Mouse (Mus musculus) MEL (cell line): ENCODE measurements around the gene Hes1. TPM values are rescaled to one million over a fixed set of nuclear protein-coding genes. Genes with fewer than 3 reads are reported as not detected.

Experiments
- DNase-seq: peaks from one replicate; pipeline ENCODE4 v3.0.0; 2011; ENCODE audit warnings: low read depth, low spot score
- H3K27ac ChIP-seq: 2 replicates; pipeline ENCODE4 v1.5.1; 2012; ENCODE audit warnings: low read depth, mild to moderate bottlenecking, control low read depth, low read length, moderate library complexity; ENCODE audit not compliant: control insufficient read depth
- H3K27me3 ChIP-seq, 2 experiments: fragments of 150-350 bp in 1 of 2; sonication (generic) in 1 of 2; 2 replicates each; pipeline ENCODE4 v1.6.1; 2012; ENCODE audit warnings: low read length in 2 of 2, mild to moderate bottlenecking in 2 of 2, improper control_type of control experiment in 1 of 2, moderate library complexity in 1 of 2; ENCODE audit not compliant: insufficient read depth in 2 of 2, control insufficient read depth in 1 of 2
- H3K36me3 ChIP-seq, 2 experiments: 2 replicates each; pipeline ENCODE4 v1.6.1; 2012 to 2014; ENCODE audit warnings: low read length in 2 of 2, improper control_type of control experiment in 1 of 2, inconsistent platforms in 1 of 2, mild to moderate bottlenecking in 1 of 2; ENCODE audit not compliant: insufficient read depth in 2 of 2, control insufficient read depth in 1 of 2
- H3K4me1 ChIP-seq, 2 experiments: fragments of 150-350 bp in 1 of 2; sonication (generic) in 1 of 2; 2 replicates each; pipeline ENCODE4 v1.6.1; 2012; ENCODE audit warnings: low read length in 2 of 2, improper control_type of control experiment in 1 of 2, mild to moderate bottlenecking in 1 of 2; ENCODE audit not compliant: insufficient read depth in 2 of 2, control insufficient read depth in 1 of 2
- H3K4me3 ChIP-seq, 2 experiments: fragments of 150-350 bp in 1 of 2; sonication (generic) in 1 of 2; 2 replicates each; pipeline ENCODE4 v1.5.1; 2012; ENCODE audit warnings: low read depth in 2 of 2, low read length in 2 of 2, mild to moderate bottlenecking in 2 of 2, moderate library complexity in 2 of 2, control low read depth in 1 of 2, improper control_type of control experiment in 1 of 2; ENCODE audit not compliant: control insufficient read depth in 1 of 2, insufficient read depth in 1 of 2
- H3K79me2 ChIP-seq: 2 replicates; pipeline ENCODE4 v1.6.1; 2012; ENCODE audit warnings: mild to moderate bottlenecking, low read length, moderate library complexity; ENCODE audit not compliant: control insufficient read depth, poor library complexity, insufficient read depth
- H3K9ac ChIP-seq: 2 replicates; pipeline ENCODE4 v1.6.1; 2012; ENCODE audit warnings: low read depth, mild to moderate bottlenecking, control low read depth, low read length, moderate library complexity; ENCODE audit not compliant: control insufficient read depth, poor library complexity, severe bottlenecking
- H3K9me3 ChIP-seq: fragments of 150-350 bp; sonication (generic); replicated peaks from 2 replicates; pipeline ENCODE4 v1.6.1; 2012; ENCODE audit warnings: mild to moderate bottlenecking, low read length, improper control_type of control experiment, moderate library complexity; ENCODE audit not compliant: insufficient read depth
- CHD1 ChIP-seq: IDR thresholded peaks from 2 replicates; pipeline ENCODE4 v1.6.1; 2012; ENCODE audit warnings: low read depth, mild to moderate bottlenecking, inconsistent platforms, low read length, improper control_type of control experiment
- CHD2 ChIP-seq: IDR thresholded peaks from 2 replicates; pipeline ENCODE4 v1.6.1; 2011; ENCODE audit warnings: low read length, improper control_type of control experiment
- CTCF ChIP-seq, 3 experiments: IDR thresholded peaks in 2 of 3; conservative IDR thresholded peaks in 1 of 3; 2 replicates each; pipeline ENCODE4 v1.5.1; 2011 to 2012; ENCODE audit warnings: low read length in 3 of 3, low read depth in 2 of 3, mild to moderate bottlenecking in 2 of 3, improper control_type of control experiment in 1 of 3, inconsistent platforms in 1 of 3, mixed read lengths in 1 of 3, moderate library complexity in 1 of 3; ENCODE audit not compliant: control insufficient read depth in 1 of 3, insufficient read depth in 1 of 3, poor library complexity in 1 of 3, severe bottlenecking in 1 of 3
- ELF1 ChIP-seq: IDR thresholded peaks from 2 replicates; pipeline ENCODE4 v1.6.1; 2014; ENCODE audit warnings: low read depth, mild to moderate bottlenecking, inconsistent platforms, low read length, improper control_type of control experiment, moderate library complexity
- EP300 ChIP-seq, 2 experiments: IDR thresholded peaks; 2 replicates each; pipeline ENCODE4 v1.6.1; 2011; ENCODE audit warnings: improper control_type of control experiment in 2 of 2, low read length in 2 of 2, low read depth in 1 of 2, mild to moderate bottlenecking in 1 of 2
- ETS1 ChIP-seq: IDR thresholded peaks from 2 replicates; pipeline ENCODE4 v1.6.1; 2012; ENCODE audit warnings: low read depth, mild to moderate bottlenecking, inconsistent platforms, low read length, improper control_type of control experiment, moderate library complexity
- GABPA ChIP-seq: IDR thresholded peaks from 2 replicates; pipeline ENCODE4 v1.6.1; 2012; ENCODE audit warnings: low read depth, mild to moderate bottlenecking, inconsistent platforms, low read length, improper control_type of control experiment, moderate library complexity
- GATA1 ChIP-seq: IDR thresholded peaks from 2 replicates; pipeline ENCODE4 v1.6.1; 2011; ENCODE audit warnings: low read depth, low read length, improper control_type of control experiment
- HCFC1 ChIP-seq: IDR thresholded peaks from 2 replicates; pipeline ENCODE4 v1.6.1; 2012; ENCODE audit warnings: low read depth, mild to moderate bottlenecking, inconsistent platforms, low read length, improper control_type of control experiment, moderate library complexity
- MAZ ChIP-seq: IDR thresholded peaks from 2 replicates; pipeline ENCODE4 v1.6.1; 2012; ENCODE audit warnings: low read depth, mild to moderate bottlenecking, inconsistent platforms, low read length, improper control_type of control experiment
- MEF2A ChIP-seq: IDR thresholded peaks from 2 replicates; pipeline ENCODE4 v1.6.1; 2014; ENCODE audit warnings: low read depth, mild to moderate bottlenecking, inconsistent platforms, low read length, improper control_type of control experiment; ENCODE audit not compliant: poor library complexity, insufficient replicate concordance, severe bottlenecking; ENCODE audit errors: extremely low read depth
- MYB ChIP-seq: IDR thresholded peaks from 2 replicates; pipeline ENCODE4 v1.6.1; 2011; ENCODE audit warnings: mild to moderate bottlenecking, low read depth, low read length, improper control_type of control experiment
- NELFE ChIP-seq: IDR thresholded peaks from 2 replicates; pipeline ENCODE4 v1.6.1; 2011; ENCODE audit warnings: low read depth, low read length, improper control_type of control experiment
- NRF1 ChIP-seq: IDR thresholded peaks from 2 replicates; pipeline ENCODE4 v1.6.1; 2014; ENCODE audit warnings: low read depth, mild to moderate bottlenecking, inconsistent platforms, low read length, improper control_type of control experiment, moderate library complexity; ENCODE audit not compliant: poor library complexity, insufficient read depth, severe bottlenecking
- POLR2AphosphoS2 ChIP-seq: IDR thresholded peaks from 2 replicates; pipeline ENCODE4 v1.6.1; 2011; ENCODE audit warnings: low read length, improper control_type of control experiment
- RCOR1 ChIP-seq: IDR thresholded peaks from 2 replicates; pipeline ENCODE4 v1.6.1; 2012; ENCODE audit warnings: low read depth, mild to moderate bottlenecking, inconsistent platforms, low read length, improper control_type of control experiment
- TAL1 ChIP-seq: IDR thresholded peaks from 2 replicates; pipeline ENCODE4 v1.6.1; 2012; ENCODE audit warnings: mild to moderate bottlenecking, inconsistent platforms, low read length, moderate library complexity, mixed read lengths
- TBP ChIP-seq: IDR thresholded peaks from 2 replicates; pipeline ENCODE4 v1.8.0; 2011; ENCODE audit warnings: low read depth, low read length, improper control_type of control experiment
- USF2 ChIP-seq, 2 experiments: IDR thresholded peaks; 2 replicates each; pipeline ENCODE4 v1.6.1; 2011 to 2012; ENCODE audit warnings: improper control_type of control experiment in 2 of 2, low read length in 2 of 2, borderline replicate concordance in 1 of 2, inconsistent platforms in 1 of 2, low read depth in 1 of 2, mild to moderate bottlenecking in 1 of 2; ENCODE audit not compliant: insufficient read depth in 1 of 2
- ZMIZ1 ChIP-seq: IDR thresholded peaks from 2 replicates; pipeline ENCODE4 v1.6.1; 2012; ENCODE audit warnings: low read depth, mild to moderate bottlenecking, inconsistent platforms, low read length, improper control_type of control experiment, moderate library complexity
- ZNF384 ChIP-seq: IDR thresholded peaks from 2 replicates; pipeline ENCODE4 v1.6.1; 2012; ENCODE audit warnings: low read depth, mild to moderate bottlenecking, inconsistent platforms, low read length, improper control_type of control experiment
- polyA plus RNA-seq, 2 experiments: library from polyadenylated mRNA; stranded (reverse) in 1 of 2; unstranded in 1 of 2; fragments of >175 nt in 1 of 2; fragments of >200 nt in 1 of 2; gene quantifications; 2 replicates each; pipeline versions ENCODE4 v1.2.1 to v1.2.4; 2012; ENCODE audit warnings: low replicate concordance in 2 of 2, low read depth in 1 of 2; ENCODE audit not compliant: insufficient read length in 2 of 2, insufficient read depth in 1 of 2, missing spikeins in 1 of 2
- total RNA-seq: library from RNA; depleted of rRNA; stranded (reverse); fragments of 300-350 nt; gene quantifications from 2 replicates; pipeline ENCODE4 v1.2.3, GENCODE M21; 2012; rRNA removed

The Hes1 gene
- total and polyA plus RNA-seq, 3 experiments = 2.3 to 3.0 TPM; not detected in 1

GRCm38 (mm10) chr16:30113800-30114199, 49.6 kb downstream of the Hes1 start:
- H3K4me1 ChIP-seq = no peaks in the 10 kb centered on the region

GRCm38 (mm10) chr16:30114451-30114850, 50.3 kb downstream of the Hes1 start:
- Histone ChIP-seq H3K4me3 (no peak overlapping the region), H3K36me3 (no peaks in the 10 kb centered on the region), H3K79me2 (no peaks in the 10 kb centered on the region), H3K27me3 (peaks cover 2 to 5% of the 10 kb centered on the region in 2 experiments), H3K27ac (no peak overlapping the region), H3K9ac (no peak overlapping the region), H3K9me3 (no peaks in the 10 kb centered on the region), H3K4me1 (no peaks in the 10 kb centered on the region)
- DNase-seq = no peak
- no peak for TF ChIP-seq RCOR1
- no peak for TF ChIP-seq TAL1
- no peak for TF ChIP-seq ETS1
- TF ChIP-seq CTCF (IDR thresholded peaks at IDR 0.05 in 2 of 3, conservative IDR thresholded peaks at IDR 0.05 in 1 of 3; ENCODE audit: control insufficient read depth in 1 of 3, insufficient read depth in 1 of 3, low read depth in 2 of 3, low read length in 3 of 3, poor library complexity in 1 of 3, severe bottlenecking in 1 of 3) = no peak
- TF ChIP-seq ZMIZ1 = no peak
- TF ChIP-seq POLR2AphosphoS2 = no peak
- no peak for TF ChIP-seq USF2 (IDR thresholded peaks at IDR 0.05; ENCODE audit: borderline replicate concordance in 1 of 2, insufficient read depth in 1 of 2, low read depth in 1 of 2, low read length in 2 of 2)
- TF ChIP-seq GATA1 = no peak
- no peak for TF ChIP-seq CHD1
- no peak for TF ChIP-seq EP300 (IDR thresholded peaks at IDR 0.05; ENCODE audit: low read depth in 1 of 2, low read length in 2 of 2)
- no peak for TF ChIP-seq ZNF384
- TF ChIP-seq NRF1 = no peak
- no peak for TF ChIP-seq MAZ
- TF ChIP-seq NELFE = no peak
- no peak for TF ChIP-seq HCFC1

More at GRCm38 (mm10) chr16:30113800-30114199, 49.6 kb downstream of the Hes1 start:
- H3K9ac ChIP-seq = no peak overlapping the region
- H3K27me3 ChIP-seq = peaks cover 2 to 5% of the 10 kb centered on the region in 2 experiments
- no peak overlapping the region for H3K27ac ChIP-seq
- H3K4me3 ChIP-seq = no peak overlapping the region
- H3K36me3 ChIP-seq = no peaks in the 10 kb centered on the region
- TF ChIP-seq ELF1 (no peak), USF2 (IDR thresholded peaks at IDR 0.05; ENCODE audit: borderline replicate concordance in 1 of 2, insufficient read depth in 1 of 2, low read depth in 1 of 2, low read length in 2 of 2) (no peak), MEF2A (no peak), ETS1 (no peak), TBP (no peak), POLR2AphosphoS2 (no peak), GABPA (no peak), MYB (no peak), NRF1 (no peak), CHD2 (no peak)
- DNase-seq = no peak
- H3K79me2 ChIP-seq = no peaks in the 10 kb centered on the region
- no peaks in the 10 kb centered on the region for H3K9me3 ChIP-seq

Other genes with a start within 250 kb of the Hes1 start
- gene Cpn2, start 203.1 kb downstream of the Hes1 start, total RNA-seq = not detected in 2 replicates
- gene Cpn2, start 203.1 kb downstream of the Hes1 start, polyA plus RNA-seq = not detected
- gene Lrrc15, start 218.9 kb downstream of the Hes1 start, total RNA-seq = not detected in 2 replicates
- gene Lrrc15, start 218.9 kb downstream of the Hes1 start, polyA plus RNA-seq = not detected
- 49.0 and 59.2 TPM in 2 replicates for gene Gp5, start 246.4 kb downstream of the Hes1 start, total RNA-seq
- gene Gp5, start 246.4 kb downstream of the Hes1 start, polyA plus RNA-seq = 10 to 100 TPM in 1 of 2 experiments, not detected in 1; 63.1 TPM